Mouse (Mus musculus): ENCODE data around the gene Brd1. TPM values are rescaled to one million over a fixed set of nuclear protein-coding genes. Genes with fewer than 3 reads are reported as not detected.
"Not testable (repeated sequence)": the region's sequence is repeated elsewhere in the genome, so short reads cannot be mapped to it uniquely, and the experiment has no call there.

Brd1 gene
- polyA plus RNA-seq (2012; rRNA removed), result 13.6 and 14.4 TPM in 2 replicates

- H3K36me3 ChIP-seq (ENCODE audit: control insufficient read depth, insufficient read depth, low read length), result no peaks in the 10 kb centered on the region; the same call in 1 of the 2 replicates
- peak within 1 kb of the TSS; percentile 76 for H3K27ac ChIP-seq (ENCODE audit: control insufficient read depth, insufficient read depth, low read depth, low read length)
- peaks cover 19% of the 10 kb centered on the region for H3K4me1 ChIP-seq (ENCODE audit: control insufficient read depth, insufficient read depth, low read length)
- H3K4me3 ChIP-seq (ENCODE audit: control insufficient read depth, low read depth, low read length), result peak within 1 kb of the TSS; percentile 95
- TF ChIP-seq CTCF (IDR thresholded peaks at IDR 0.05; ENCODE audit: control insufficient read depth, insufficient read depth, insufficient replicate concordance, low read depth, low read length) (no peak), POLR2A (IDR thresholded peaks at IDR 0.05; ENCODE audit: control insufficient read depth, low read depth, low read length) (peak; percentile 77)
- H3K27me3 ChIP-seq (ENCODE audit: control insufficient read depth, insufficient read depth, low read length), result no peaks in the 10 kb centered on the region
These were observed at the start of gene Brd1 for GRCm38 (mm10) chr15:88733834-88734571. Gene Brd1, minus strand, starts transcription at chr15:88734233.

- H3K36me3 ChIP-seq (ENCODE audit: control insufficient read depth, insufficient read depth, low read length); H3K4me3 ChIP-seq (ENCODE audit: control insufficient read depth, low read depth, low read length); H3K27ac ChIP-seq (ENCODE audit: control insufficient read depth, insufficient read depth, low read depth, low read length); H3K4me1 ChIP-seq (ENCODE audit: control insufficient read depth, insufficient read depth, low read length); H3K27me3 ChIP-seq (ENCODE audit: control insufficient read depth, insufficient read depth, low read length): not testable (repeated sequence)
These were observed 40.6 kb upstream of the Brd1 start for GRCm38 (mm10) chr15:88774630-88775029.

GRCm38 (mm10) chr15:88768537-88768936, 34.5 kb upstream of the Brd1 start:
- H3K4me3 ChIP-seq (ENCODE audit: control insufficient read depth, low read depth, low read length), result no peak overlapping the region
- H3K4me1 ChIP-seq (ENCODE audit: control insufficient read depth, insufficient read depth, low read length), result no peaks in the 10 kb centered on the region
- no peaks in the 10 kb centered on the region for H3K27me3 ChIP-seq (ENCODE audit: control insufficient read depth, insufficient read depth, low read length)
- TF ChIP-seq POLR2A (IDR thresholded peaks at IDR 0.05; ENCODE audit: control insufficient read depth, low read depth, low read length), result no peak
- no peak for TF ChIP-seq CTCF (IDR thresholded peaks at IDR 0.05; ENCODE audit: control insufficient read depth, insufficient read depth, insufficient replicate concordance, low read depth, low read length)
- H3K27ac ChIP-seq (ENCODE audit: control insufficient read depth, insufficient read depth, low read depth, low read length), result no peak overlapping the region
- H3K36me3 ChIP-seq (ENCODE audit: control insufficient read depth, insufficient read depth, low read length), result no peaks in the 10 kb centered on the region

- H3K36me3 ChIP-seq (ENCODE audit: control insufficient read depth, insufficient read depth, low read length); H3K4me1 ChIP-seq (ENCODE audit: control insufficient read depth, insufficient read depth, low read length); H3K4me3 ChIP-seq (ENCODE audit: control insufficient read depth, low read depth, low read length); H3K27ac ChIP-seq (ENCODE audit: control insufficient read depth, insufficient read depth, low read depth, low read length); H3K27me3 ChIP-seq (ENCODE audit: control insufficient read depth, insufficient read depth, low read length): not testable (repeated sequence)
These were observed 32.1 kb upstream of the Brd1 start for GRCm38 (mm10) chr15:88766139-88766538.

DNA sequence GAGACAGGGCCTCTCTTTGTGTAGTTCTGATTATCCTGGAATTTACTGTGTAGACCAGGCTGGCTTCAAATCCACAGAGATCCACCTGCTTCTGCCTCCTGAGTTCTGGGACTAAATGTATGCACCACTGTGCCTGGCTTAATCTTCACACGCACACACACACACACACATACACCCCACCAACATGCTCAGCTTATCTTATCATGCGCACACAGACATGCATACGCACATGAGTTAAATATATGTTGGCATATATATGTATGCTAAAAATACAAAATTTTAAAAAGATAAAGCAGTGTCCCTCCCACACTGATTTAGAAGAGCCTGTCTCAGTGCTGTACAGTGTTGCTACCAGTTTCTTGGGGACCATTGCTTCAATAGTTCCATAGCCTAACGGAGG, 27.5 kb upstream of the Brd1 start:
- no peak overlapping the region for H3K27ac ChIP-seq (ENCODE audit: control insufficient read depth, insufficient read depth, low read depth, low read length)
- H3K4me3 ChIP-seq (ENCODE audit: control insufficient read depth, low read depth, low read length), result no peak overlapping the region
- H3K27me3 ChIP-seq (ENCODE audit: control insufficient read depth, insufficient read depth, low read length), result no peaks in the 10 kb centered on the region
- no peaks in the 10 kb centered on the region; the same call in 1 of the 2 replicates for H3K36me3 ChIP-seq (ENCODE audit: control insufficient read depth, insufficient read depth, low read length)
- no peaks in the 10 kb centered on the region; the same call in 1 of the 2 replicates for H3K4me1 ChIP-seq (ENCODE audit: control insufficient read depth, insufficient read depth, low read length)
- TF ChIP-seq POLR2A (IDR thresholded peaks at IDR 0.05; ENCODE audit: control insufficient read depth, low read depth, low read length) (no peak), CTCF (IDR thresholded peaks at IDR 0.05; ENCODE audit: control insufficient read depth, insufficient read depth, insufficient replicate concordance, low read depth, low read length) (no peak)

- Histone ChIP-seq H3K27ac (ENCODE audit: control insufficient read depth, insufficient read depth, low read depth, low read length) (no peak overlapping the region), H3K27me3 (ENCODE audit: control insufficient read depth, insufficient read depth, low read length) (no peaks in the 10 kb centered on the region), H3K4me3 (ENCODE audit: control insufficient read depth, low read depth, low read length) (no peak overlapping the region), H3K4me1 (ENCODE audit: control insufficient read depth, insufficient read depth, low read length) (no peaks in the 10 kb centered on the region; the same call in 1 of the 2 replicates), H3K36me3 (ENCODE audit: control insufficient read depth, insufficient read depth, low read length) (no peaks in the 10 kb centered on the region; the same call in 1 of the 2 replicates)
- no peak for TF ChIP-seq CTCF (IDR thresholded peaks at IDR 0.05; ENCODE audit: control insufficient read depth, insufficient read depth, insufficient replicate concordance, low read depth, low read length)
- TF ChIP-seq POLR2A (IDR thresholded peaks at IDR 0.05; ENCODE audit: control insufficient read depth, low read depth, low read length), result no peak
These were observed 24.0 kb upstream of the Brd1 start for GRCm38 (mm10) chr15:88758061-88758460.

- Histone ChIP-seq H3K4me3 (ENCODE audit: control insufficient read depth, low read depth, low read length) (no peak overlapping the region), H3K36me3 (ENCODE audit: control insufficient read depth, insufficient read depth, low read length) (no peaks in the 10 kb centered on the region; the same call in 1 of the 2 replicates), H3K27ac (ENCODE audit: control insufficient read depth, insufficient read depth, low read depth, low read length) (no peak overlapping the region), H3K4me1 (ENCODE audit: control insufficient read depth, insufficient read depth, low read length) (peaks cover under 1% of the 10 kb centered on the region; the same call in 1 of the 2 replicates), H3K27me3 (ENCODE audit: control insufficient read depth, insufficient read depth, low read length) (no peaks in the 10 kb centered on the region)
- TF ChIP-seq CTCF (IDR thresholded peaks at IDR 0.05; ENCODE audit: control insufficient read depth, insufficient read depth, insufficient replicate concordance, low read depth, low read length), result peak; percentile 15; the same call in 1 of the 2 replicates
- TF ChIP-seq POLR2A (IDR thresholded peaks at IDR 0.05; ENCODE audit: control insufficient read depth, low read depth, low read length), result peak; percentile 27; the same call in 1 of the 2 replicates
These were observed 21.7 kb upstream of the Brd1 start for GRCm38 (mm10) chr15:88755761-88756160.
